Comparison of ENCODE assay signal across 8 mouse cellular contexts in genomic region chr11:102818121-102819020, GRCm38 (mm10). TPM values are rescaled to one million over a fixed set of nuclear protein-coding genes. Genes with fewer than 3 reads are reported as not detected.
DNase-seq lines count a peak whose midpoint lies in the region; ATAC-seq and TF ChIP-seq lines count a peak whose summit lies in the region.

No protein-coding gene starts in this region.

- ATAC-seq in cerebellum, adult (ENCODE audit: insufficient number of reproducible peaks, low FRiP score, low TSS enrichment), result no peak
- ATAC-seq in embryonic facial prominence, embryonic 15.5 days (ENCODE audit: insufficient number of reproducible peaks, low FRiP score, low TSS enrichment, low read depth), result peak; percentile 47
- peak; percentile 40 for ATAC-seq in hindbrain, embryonic 16.5 days

- no peak for TF ChIP-seq POLR2A in lung, adult 2 months (IDR thresholded peaks at IDR 0.05; ENCODE audit: borderline replicate concordance, extremely low read depth, low read depth, low read length)

- no peak for TF ChIP-seq CTCF in lung, adult 2 months (IDR thresholded peaks at IDR 0.05; ENCODE audit: insufficient read depth, low read length)

- H3K4me2 ChIP-seq in embryonic facial prominence, embryonic 15.5 days (replicated peaks), result peak overlapping the region; percentile 80
- peak overlapping the region; percentile 83 for H3K4me2 ChIP-seq in hindbrain, embryonic 16.5 days (ENCODE audit: low read length)

- H3K27ac ChIP-seq in embryonic facial prominence, embryonic 15.5 days (replicated peaks), result peak overlapping the region; percentile 98
- H3K27ac ChIP-seq in hindbrain, embryonic 16.5 days (ENCODE audit: low read depth, low read length), result peak overlapping the region; percentile 85

- no peaks in the 10 kb centered on the region for H3K27me3 ChIP-seq in embryonic facial prominence, embryonic 15.5 days
- H3K27me3 ChIP-seq in hindbrain, embryonic 16.5 days (replicated peaks; ENCODE audit: control insufficient read depth, insufficient read depth, low read length), result peaks cover 2% of the 10 kb centered on the region; the same call in 1 of the 2 replicates

- peak overlapping the region; percentile 84 for H3K4me3 ChIP-seq in embryonic facial prominence, embryonic 15.5 days (replicated peaks)
- peak overlapping the region; percentile 66 for H3K4me3 ChIP-seq in hindbrain, embryonic 16.5 days (ENCODE audit: low read length)
- peak overlapping the region; percentile 62 for H3K4me3 ChIP-seq in lung, adult 2 months (replicated peaks; ENCODE audit: extremely low read depth, low read depth, low read length)

- no peaks in the 10 kb centered on the region for H3K36me3 ChIP-seq in embryonic facial prominence, embryonic 15.5 days
- no peaks in the 10 kb centered on the region for H3K36me3 ChIP-seq in hindbrain, embryonic 16.5 days (ENCODE audit: control insufficient read depth, insufficient read depth, low read length)

- under 1% methylated on average over 86 of the region's 92 CpGs for WGBS in embryonic facial prominence, embryonic 15.5 days
- under 1% methylated on average over 56 of the region's 92 CpGs for WGBS in hindbrain, embryonic 16.5 days
- 2% methylated on average over 81 of the region's 92 CpGs for WGBS in lung, adult 2 months

- H3K9me3 ChIP-seq in embryonic facial prominence, embryonic 15.5 days (replicated peaks), result no peaks in the 10 kb centered on the region
- H3K9me3 ChIP-seq in hindbrain, embryonic 16.5 days (ENCODE audit: control insufficient read depth, low read length), result no peaks in the 10 kb centered on the region

- peak overlapping the region; percentile 87 for H3K9ac ChIP-seq in embryonic facial prominence, embryonic 15.5 days
- peak overlapping the region; percentile 81 for H3K9ac ChIP-seq in hindbrain, embryonic 16.5 days (ENCODE audit: low read depth, low read length)

- H3K4me1 ChIP-seq in embryonic facial prominence, embryonic 15.5 days, result peaks cover 26% of the 10 kb centered on the region
- peaks cover 13% of the 10 kb centered on the region for H3K4me1 ChIP-seq in hindbrain, embryonic 16.5 days (ENCODE audit: control insufficient read depth, insufficient read depth, low read depth, low read length)
- H3K4me1 ChIP-seq in lung, adult 2 months (ENCODE audit: control insufficient read depth, insufficient read depth, low read length), result no peaks in the 10 kb centered on the region; the same call in 1 of the 2 replicates

- peak; percentile 20 for DNase-seq in cerebellum, adult 8-10 months
- peak; percentile 40 for DNase-seq in MN1 (ENCODE audit: low spot score)
- DNase-seq in lung, adult 2 months, result peak; percentile 37
- DNase-seq in retina, embryonic 14.5 days (ENCODE audit: low spot score), result peak; percentile 61
- no peak for DNase-seq in frontal cortex, postnatal 36 days (ENCODE audit: low spot score in 2 of 2)

RNA-seq across cellular contexts. Expression of gene Gjc1, which starts 1.1 kb away (rescaled TPM):
- 58.3 and 60.5 TPM in 2 replicates for polyA plus RNA-seq in embryonic facial prominence, embryonic 15.5 days (2015; fragmentation: Nextera tagmentation; extraction: Ambion mirVana)
- polyA plus RNA-seq in hindbrain, embryonic 16.5 days (2015; fragmentation: Nextera tagmentation; extraction: Ambion mirVana), result 27.6 and 29.8 TPM in 2 replicates
- 9.1 and 14.8 TPM in 2 replicates for polyA plus RNA-seq in lung, adult 2 months (2012; rRNA removed)

RNA-seq across cellular contexts. Expression of gene Higd1b, which starts 17.3 kb away (rescaled TPM):
- polyA plus RNA-seq in embryonic facial prominence, embryonic 15.5 days (2015; fragmentation: Nextera tagmentation; extraction: Ambion mirVana), result 1.1 and 2.1 TPM in 2 replicates
- polyA plus RNA-seq in hindbrain, embryonic 16.5 days (2015; fragmentation: Nextera tagmentation; extraction: Ambion mirVana), result 14.9 and 19.5 TPM in 2 replicates
- polyA plus RNA-seq in lung, adult 2 months (2012; rRNA removed), result 52.5 and 72.6 TPM in 2 replicates

RNA-seq across cellular contexts. Expression of gene Adam11, which starts 57.1 kb away (rescaled TPM):
- polyA plus RNA-seq in embryonic facial prominence, embryonic 15.5 days (2015; fragmentation: Nextera tagmentation; extraction: Ambion mirVana), result 7.1 and 7.8 TPM in 2 replicates
- polyA plus RNA-seq in hindbrain, embryonic 16.5 days (2015; fragmentation: Nextera tagmentation; extraction: Ambion mirVana), result 23.6 and 27.7 TPM in 2 replicates
- polyA plus RNA-seq in lung, adult 2 months (2012; rRNA removed), result 3.3 and 3.6 TPM in 2 replicates

Comparison
In these comparisons a context has a peak if more than half of its experiments do, and no peak if none do; other contexts are left out.
1. DNase-seq: peak in cerebellum, adult 8-10 months (single experiment), MN1 (single experiment), lung, adult 2 months (single experiment) and retina, embryonic 14.5 days (single experiment); none in frontal cortex, postnatal 36 days (0 of 2).
2. Peak in every context shown above with its lines, with median percentiles within 50 percentile points of each other: H3K4me3 ChIP-seq.